Mouse (Mus musculus): Measurements from ENCODE around the gene Bcr.

The Bcr gene

DNA sequence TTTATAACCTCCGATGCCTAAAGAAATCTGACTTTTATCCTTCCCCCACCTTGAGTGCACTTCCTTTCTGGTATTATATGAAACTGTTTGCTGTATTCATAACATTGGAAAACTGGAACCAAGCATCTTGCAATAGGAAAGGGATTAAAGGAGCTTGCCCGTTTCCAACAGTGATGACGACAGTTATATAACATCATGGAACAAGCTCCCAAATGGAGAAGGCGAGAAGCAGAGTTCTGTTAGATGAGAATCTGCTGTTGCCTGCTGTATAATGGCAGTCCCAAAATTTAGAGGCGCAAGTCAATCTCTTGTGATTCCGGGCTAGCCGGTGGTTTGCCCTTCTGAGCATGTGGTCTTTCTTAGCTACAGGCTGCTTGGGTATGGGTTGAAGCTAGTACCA lies 34.8 kb downstream of the Bcr start:
- DNase-seq (ENCODE audit: low spot score), result no peak

DNA sequence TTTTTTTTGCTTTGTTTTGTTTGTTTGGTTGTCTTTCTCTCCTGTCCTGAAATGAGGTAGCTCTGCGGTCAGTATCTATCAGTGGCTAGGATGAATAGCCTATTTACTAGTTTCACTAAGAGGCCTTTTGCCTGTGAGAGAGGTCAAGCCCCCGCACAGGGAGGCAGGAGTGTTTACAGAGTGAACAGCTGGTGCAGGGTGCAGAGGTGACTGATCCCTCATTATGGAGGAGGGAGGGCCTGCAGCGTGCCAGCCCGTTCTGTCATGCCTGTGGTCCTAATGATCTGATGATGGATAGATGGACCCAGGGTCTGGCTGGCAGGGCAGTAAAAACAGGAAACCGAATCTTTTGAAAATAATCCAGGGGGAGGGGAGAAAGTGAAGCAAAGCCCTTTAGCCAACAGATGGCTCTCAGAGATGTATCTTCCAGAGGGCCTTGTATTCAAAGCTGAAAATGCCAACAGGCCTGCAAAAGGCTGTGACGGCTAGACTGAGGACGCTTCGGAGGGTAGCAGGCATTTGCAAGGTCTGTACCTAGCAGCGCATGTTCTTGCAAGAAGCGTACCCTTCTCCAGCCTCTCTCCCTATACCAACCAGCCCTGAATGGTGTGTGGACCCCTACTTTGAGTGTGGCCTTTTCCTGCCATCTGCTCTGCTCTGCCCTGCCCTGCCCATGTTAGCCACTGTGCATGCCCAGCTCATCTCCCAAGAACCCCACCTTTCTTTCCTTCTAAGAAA lies 38.2 kb downstream of the Bcr start:
- no peak for DNase-seq (ENCODE audit: low spot score)

DNA sequence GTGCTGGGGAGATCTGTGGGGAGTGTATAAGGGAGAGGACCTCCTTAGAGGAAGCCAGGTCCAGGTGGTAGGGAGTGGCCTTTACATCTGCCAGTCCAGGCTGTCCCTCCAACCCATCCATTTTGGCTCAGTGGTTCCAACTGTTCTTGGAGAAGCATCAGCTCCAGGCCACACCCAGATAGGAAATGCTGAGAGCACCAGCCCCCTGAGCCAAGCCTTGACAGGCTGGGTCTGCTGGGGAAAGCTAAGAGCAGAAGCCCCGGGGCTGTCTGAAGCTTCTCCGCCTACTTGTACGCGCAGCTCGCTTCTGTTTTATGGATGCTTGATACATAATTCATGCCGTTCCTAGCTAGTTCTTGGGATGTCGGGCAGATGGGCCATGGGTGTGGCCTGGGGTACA lies 39.9 kb downstream of the Bcr start:
- DNase-seq (ENCODE audit: low spot score), result no peak

DNA sequence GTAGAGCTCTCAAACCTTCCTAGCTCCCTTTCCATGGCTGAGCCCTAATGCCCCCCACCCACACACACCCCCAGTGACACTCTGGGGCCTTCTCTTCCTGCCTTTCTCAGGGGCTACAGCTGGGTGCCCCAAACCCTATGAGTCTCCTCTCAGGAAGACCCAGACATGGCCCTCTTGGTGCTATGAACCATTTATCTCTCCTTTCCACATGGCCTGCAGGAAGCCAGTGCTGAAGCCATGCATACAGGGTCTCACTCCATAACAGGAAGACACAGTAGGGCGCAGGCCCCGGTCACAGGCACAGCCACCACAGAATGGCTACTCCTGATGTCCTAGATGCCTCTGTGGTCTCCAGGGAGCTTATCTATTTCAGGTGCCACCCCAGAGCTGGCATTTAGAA lies 43.1 kb downstream of the Bcr start:
- DNase-seq (ENCODE audit: low spot score), result no peak

DNA sequence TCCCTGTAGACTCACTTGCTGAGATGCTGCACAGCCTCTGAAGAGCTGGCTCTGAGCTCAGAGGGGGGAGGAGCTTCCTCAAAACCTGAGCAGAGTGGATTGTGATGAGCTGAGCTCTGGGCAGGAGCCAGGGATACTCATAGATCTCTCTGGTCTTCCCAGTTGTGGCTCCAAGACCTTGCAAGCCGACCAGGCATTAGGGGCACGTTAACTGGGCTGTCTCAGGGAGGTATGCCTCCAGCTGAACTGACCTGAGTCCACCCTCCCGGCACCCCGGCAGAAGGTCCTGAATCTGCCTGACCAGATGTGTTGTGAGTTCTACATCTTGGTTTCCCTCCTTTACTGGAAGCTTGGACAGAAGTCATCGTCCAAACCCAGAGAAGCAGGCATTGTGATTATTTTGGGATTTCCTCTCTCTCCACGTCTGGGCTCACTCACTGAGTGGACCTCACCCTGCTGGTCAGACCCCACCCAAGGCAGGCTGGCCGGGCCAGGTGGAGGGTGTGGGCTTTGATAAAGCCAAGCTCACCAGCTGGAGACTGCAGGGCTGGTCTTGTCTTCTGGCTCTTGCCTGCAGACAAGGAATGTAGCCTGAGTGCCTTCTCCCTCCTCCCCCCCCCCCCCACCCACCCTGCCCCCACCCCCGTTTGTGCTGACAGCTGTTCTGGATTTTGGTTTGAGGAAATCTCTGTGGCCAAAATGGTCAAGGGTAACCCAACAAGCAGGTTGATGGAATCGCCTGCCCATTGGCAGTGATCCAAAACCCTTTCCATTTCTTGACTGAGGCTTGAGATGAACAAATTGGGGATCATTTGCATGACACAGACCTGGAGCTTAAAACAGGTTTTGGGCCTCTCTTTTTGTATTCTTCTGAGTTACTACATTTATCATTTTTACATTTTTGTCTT lies 44.1 kb downstream of the Bcr start:
- peak; percentile 69 for DNase-seq (ENCODE audit: low spot score)

DNA sequence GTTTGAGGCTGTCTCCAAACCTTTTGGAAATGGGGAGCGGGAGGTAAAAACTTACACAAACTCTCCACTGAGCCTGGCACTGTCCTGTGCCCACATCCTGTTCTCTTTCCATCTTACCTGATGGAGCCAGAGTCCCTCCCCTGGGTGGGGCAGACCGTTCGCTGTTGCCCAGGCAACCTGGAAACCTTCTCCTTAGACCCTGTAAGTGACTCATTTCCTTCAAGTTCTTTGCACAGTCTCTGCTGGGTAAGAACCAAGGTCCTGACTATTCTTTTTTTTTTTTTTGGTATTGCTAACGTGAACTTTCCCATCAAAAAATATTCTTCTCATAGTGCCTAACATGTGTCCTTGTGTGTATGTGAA lies 44.7 kb downstream of the Bcr start:
- DNase-seq (ENCODE audit: low spot score), result peak; percentile 10

DNA sequence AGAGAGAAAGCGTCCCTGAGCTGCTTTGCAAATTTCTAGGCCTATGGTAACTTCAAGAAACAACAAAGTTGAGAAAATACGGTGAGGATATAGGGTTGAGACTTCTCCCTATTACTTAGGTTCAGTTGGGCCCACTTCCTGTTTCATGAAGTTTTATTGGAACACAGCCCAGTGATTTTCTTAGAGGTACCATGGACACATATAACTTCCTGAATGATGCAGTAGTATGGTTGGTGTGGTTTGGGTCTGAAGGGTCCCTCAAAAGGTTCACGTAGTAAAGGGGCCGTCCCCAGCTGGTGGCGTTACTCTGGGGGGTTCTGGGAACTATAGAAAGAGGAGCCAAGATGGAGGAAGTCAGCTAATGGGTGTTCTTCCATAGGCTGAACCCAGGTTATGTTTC lies 45.3 kb downstream of the Bcr start:
- no peak for DNase-seq (ENCODE audit: low spot score)

DNA sequence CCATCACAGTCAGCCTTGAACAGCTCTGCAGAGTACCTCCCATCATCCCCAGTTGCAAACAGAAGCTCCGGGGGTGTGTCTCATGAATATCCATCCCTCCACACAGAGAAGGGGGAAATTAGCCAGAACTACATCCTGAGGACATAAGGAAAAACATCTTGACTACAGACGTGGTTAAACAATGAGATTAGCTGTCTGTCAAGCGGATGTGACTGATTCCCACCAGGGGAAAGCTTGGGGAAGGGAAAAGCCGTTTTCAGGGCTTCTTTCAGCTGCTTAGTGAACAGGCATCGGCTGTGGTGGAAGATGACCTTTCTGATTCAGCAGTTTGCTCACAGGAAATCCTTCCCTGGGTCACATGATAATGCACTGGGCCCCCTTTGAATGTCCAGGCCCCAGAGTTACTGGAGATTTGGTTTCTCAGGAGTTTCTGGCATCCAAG lies 46.6 kb downstream of the Bcr start:
- no peak for DNase-seq (ENCODE audit: low spot score)

DNA sequence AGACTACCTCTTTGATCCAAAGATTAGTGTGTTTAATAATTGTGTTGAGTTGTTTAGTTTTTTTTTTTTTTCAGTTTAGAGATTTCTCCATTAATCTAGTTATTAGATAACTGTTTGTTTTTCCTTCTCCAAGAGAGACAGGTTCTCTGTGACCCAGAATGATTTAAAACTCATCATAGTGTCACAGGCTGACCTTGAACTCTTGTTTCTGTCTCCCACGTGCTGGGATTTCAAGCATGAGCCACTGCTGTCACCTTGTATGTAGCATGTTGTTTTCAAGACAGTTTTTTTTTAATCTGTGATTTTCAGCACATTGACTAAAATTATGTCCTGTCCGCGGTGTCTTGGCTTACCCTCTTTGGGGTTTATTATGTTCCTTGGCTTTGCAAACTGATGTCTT lies 47.7 kb downstream of the Bcr start:
- DNase-seq (ENCODE audit: low spot score), result no peak

DNA sequence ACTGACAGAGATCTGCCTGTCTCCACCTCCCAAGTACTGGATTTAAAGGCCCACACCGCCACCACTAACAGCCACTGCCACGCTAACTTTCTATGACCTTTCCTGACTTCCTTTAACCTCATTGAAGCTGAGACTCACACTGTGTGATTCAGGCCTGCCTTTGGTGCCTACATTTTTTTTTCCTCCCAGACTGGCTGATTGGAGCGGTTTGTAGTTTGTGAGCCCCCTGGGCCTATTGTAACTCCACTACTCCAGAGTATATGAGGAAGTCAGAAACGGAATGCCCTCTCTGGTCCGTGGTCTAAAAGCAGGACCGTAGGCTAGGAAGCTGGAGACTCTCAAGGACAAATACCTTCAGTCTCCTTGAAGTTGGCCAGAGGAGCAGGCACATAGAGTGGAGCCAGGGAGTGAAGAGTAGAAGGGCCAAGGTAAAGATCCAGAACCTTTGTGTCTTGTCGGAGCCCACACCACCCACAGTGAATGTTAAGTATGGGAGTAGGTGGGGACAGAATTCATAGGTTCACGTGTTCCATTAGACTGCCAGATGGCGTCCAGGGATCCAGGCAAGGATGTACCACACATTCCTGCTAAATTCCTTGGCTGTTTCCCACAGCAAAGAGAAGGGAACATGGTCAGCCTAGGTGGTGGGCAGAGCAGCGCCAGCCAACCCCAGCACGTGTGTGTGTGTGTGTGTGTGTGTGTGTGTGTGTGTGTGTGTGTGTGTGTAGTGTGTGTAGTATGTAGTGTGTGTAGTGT lies 51.2 kb downstream of the Bcr start:
- no peak for DNase-seq (ENCODE audit: low spot score)

DNA sequence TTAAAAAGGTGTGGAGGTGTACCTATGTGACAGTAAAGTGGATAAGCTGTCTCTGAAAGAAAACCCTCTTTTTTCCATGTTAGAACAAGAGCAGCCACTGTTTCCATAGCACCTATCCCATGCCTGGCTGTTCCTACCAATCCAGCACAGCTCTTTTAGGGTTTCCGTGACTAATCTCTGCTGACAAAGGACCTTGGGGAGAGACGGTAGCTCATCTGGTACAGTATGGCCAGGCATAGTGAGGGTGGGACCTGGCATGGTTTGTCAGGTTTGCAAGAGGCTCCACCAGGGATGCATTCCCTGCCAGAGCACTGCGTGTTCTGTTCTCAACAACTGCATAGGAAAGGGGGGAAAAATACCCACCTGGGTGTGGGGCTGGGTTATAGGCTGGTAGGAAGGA lies 52.0 kb downstream of the Bcr start:
- DNase-seq (ENCODE audit: low spot score), result no peak

DNA sequence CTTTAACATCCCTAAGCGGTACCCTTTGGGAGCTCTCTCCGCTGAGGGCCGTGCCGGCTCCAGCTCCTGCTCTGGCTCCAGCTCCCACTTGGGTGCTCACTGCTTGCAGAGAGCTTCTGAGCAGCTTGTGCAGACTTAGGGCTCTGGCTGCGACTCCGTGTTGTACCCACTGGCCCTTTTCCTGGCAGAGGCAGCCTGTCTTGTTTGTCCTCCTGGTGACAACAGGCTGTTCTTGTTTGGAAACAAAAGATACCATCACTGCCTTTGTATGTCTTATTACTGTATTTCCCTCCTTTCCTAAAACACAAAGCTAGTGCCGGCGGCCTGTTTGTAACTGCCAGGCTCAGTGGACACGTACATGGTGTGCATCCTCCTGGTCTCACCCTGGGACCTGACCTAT lies 53.2 kb downstream of the Bcr start:
- no peak for DNase-seq (ENCODE audit: low spot score)

DNA sequence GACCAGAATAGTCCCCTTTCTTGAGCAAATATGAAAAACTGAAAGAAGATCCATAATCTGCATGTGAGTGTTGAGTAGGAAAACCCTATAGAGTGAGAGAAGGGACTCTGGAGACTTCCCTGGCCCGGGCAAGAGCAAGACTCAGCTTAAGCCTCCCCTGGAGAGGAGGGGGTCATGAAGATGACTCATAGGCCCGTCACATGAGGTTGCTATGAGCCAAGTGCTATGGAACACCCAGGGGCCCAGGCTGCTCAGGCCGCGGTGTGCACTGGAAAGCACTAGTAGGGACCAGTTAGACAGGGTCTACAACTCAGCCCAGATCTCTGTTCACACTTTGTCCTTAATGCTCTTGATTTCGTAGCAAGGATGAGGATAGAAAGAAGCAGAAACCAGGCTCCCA lies 54.8 kb downstream of the Bcr start:
- no peak for DNase-seq (ENCODE audit: low spot score)

DNA sequence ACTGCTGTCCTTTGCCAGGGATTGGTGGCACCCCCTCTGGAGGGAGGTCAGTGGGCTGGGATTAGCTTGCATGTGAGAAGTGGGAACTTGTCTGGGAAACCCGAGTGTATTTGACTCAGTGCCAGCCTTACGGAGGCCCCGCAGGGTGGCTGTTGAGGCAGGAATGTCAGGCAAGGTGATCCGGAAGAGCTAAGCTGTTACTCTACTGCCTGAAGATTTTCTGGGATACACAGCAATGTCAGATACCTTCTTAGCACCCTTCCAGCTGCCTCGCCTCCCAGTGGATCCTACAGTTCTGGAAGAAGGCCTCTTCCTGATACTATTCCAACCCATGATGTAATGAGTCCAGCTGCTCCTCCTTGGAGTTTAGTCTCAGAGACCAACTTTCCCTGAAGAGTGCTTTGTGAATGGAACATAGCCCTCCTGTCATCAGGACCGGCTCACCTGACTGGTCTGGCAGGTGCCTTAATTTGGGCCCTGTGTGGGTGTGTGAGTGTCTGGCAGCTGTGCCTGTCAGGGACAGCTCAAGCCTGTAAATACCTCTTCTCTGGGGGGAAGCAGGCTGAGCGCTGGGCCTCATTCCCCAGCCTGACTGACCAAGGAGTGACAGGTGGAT lies 56.6 kb downstream of the Bcr start:
- DNase-seq (ENCODE audit: low spot score), result peak; percentile 39

DNA sequence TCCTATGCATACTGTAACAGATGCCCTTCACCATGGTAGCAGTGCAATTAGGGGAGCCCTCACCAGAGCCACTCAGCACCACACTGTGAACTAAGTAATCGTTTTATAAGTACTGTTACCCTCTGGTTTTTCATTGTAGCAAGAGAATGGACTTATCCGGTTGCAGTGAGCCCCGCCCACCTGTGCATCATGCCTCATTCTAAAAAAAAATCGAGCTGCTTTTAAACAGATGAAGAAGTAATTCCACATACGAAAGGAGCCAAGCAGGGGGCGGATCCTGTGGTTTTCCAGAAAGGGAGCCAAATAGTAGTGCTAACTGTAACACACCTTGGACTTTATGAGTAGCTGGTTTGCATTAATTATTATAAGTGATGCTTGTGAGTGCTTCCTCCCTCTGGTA lies 58.1 kb downstream of the Bcr start:
- no peak for DNase-seq (ENCODE audit: low spot score)

DNA sequence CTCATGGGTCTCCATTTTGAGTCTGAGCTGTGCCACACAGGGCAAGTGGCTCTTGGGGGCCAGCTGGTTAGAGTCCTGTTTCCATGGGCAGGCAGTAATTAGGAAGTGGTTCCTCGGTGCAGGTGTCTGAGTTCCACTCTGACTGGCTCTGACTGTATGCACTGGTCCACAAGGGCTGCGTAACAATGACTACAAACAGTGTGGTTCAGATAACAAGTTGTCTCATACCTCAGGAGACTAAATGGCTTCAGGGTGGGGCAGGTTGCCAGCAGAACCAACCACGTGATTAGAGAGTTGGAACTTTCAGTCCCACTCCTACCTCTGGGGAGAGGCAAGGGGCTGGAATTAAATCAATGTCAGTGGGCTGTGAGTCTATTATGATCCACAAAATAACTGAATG lies 59.0 kb downstream of the Bcr start:
- peak; percentile 8 for DNase-seq (ENCODE audit: low spot score)

DNA sequence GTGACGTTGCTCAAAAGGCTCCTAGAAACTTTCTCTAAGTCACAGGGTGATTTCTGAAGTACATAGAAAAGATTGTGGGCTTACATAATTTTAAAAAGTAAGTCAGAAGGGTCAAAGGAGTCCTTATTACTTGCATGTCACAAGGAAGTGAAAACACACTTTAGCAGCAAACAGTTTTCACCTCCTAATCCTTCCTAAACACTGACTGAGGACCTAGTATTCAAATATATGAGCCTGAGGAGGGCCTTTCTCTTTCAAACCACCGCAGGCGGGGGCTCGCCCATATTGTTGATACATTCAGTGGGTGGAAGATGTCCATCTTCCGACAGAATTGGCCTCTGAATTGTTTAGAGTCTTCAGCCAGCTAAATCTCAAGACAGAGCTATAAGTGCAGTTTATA lies 59.8 kb downstream of the Bcr start:
- DNase-seq (ENCODE audit: low spot score), result no peak

DNA sequence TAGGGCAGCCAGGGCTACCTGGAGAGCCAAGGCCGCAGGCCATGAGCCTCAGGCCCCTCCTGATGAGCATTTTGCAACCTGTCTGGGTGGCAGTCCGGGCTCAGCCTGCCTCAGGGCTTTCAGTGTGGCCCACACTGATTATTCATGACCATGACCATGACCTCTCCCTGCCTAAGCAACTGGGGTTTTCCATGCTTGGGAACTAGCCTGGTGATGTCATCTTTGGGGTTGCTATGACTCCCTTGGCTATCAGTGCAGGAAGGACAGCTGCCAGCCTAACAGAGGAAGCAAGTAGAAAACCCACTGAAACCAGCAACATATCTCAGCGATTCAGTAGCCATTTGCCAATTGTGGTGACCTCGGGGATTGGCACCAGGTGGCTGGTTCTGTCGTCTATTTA lies 60.6 kb downstream of the Bcr start:
- peak; percentile 90 for DNase-seq (ENCODE audit: low spot score)

DNA sequence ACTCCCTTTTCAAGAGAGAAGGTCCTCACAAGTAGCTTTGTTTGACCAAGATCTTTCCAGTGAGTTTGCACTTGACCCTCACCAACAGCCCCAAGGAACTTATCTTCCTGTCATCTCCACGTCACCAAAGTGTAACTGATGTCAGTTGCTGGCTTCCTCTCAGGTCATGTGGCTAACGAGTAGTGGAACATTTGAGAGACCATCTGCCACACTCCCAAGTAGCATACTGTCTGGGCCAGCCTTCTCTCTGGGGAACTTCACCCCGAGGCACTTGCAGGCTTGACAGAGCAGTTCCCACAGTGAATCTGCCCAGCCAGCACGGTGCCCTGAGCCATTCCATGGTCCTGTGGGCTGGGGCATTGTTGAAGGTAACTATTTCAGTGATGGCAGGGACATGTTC lies 65.2 kb downstream of the Bcr start:
- no peak for DNase-seq (ENCODE audit: low spot score)

DNA sequence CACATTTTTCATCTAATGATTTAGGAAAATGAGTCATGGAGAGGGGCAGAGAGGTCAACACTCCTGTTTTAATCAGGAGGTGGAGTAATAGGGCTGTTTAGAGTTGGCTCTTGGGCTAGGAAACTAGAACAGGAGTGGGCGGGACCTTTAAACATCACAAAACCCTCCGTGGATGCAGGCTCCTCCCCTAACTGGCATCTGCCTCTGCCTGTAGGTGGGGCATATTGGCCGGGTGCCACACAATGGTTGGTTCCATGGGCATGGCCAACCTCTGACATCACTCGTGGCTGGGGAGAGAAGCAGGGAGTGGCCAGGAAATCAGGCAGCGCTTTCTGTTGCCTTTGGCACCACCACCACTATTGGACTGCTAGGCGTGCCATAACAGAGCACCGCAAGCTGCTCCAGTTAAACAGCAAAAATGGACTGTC lies 68.9 kb downstream of the Bcr start:
- DNase-seq (ENCODE audit: low spot score), result peak; percentile 43

DNA sequence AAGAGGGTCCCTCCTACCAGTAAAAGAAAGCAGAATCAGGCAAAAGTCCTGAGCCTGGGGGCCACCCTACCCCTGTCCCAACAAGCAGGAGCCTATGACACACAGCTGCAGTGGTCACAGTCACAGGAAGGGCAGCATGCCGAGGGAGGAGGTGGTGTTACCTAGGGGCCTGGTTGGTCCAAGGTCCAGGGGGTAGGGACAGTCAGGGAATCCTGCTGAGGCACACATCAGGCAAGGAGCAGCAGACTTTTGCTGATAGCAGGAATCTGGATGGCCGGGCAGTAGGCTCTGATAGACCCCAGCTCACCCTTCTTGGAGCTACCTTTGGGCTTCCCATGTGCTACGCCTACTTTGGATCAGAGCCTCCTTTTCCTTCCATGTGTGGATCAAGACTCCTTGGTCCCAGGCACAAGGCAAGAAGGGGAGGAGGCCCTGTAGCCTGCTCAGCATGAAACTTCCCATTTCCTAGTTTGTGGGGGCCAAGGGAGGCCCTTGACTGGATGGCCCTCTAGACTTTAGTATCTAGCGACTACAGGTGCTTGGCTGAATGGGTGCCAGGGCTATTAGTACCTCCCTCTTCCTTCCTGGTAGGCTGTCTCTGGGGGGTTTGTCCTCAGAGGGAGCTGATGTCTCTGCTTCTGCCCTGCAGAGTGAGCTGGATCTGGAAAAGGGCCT lies 70.1 kb downstream of the Bcr start:
- no peak for DNase-seq (ENCODE audit: low spot score)

DNA sequence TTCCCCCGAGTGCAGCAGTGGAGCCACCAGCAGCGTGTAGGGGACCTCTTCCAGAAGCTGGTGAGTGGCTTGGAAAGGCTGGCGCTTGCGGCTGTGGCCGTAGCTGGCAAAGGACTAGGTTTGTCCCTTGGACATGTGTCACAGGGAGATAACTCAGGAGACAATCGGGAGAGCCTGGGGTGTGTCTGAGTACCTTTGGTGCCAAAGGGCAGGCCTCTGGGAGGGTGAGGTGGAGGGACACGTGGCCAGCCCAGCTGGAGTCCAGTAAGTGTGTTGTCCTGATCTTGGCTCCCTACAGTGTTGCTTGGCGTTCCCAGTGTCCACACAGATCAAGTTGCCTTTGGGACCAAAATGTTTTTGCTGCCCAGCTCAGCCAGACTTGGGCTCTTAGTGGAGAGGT lies 71.2 kb downstream of the Bcr start:
- DNase-seq (ENCODE audit: low spot score), result peak; percentile 51
